Mouse (Mus musculus) heart, postnatal 0 days (tissue): Measurements from ENCODE around the gene Lrrc8b.

Experiments used
- CTCF ChIP-seq: IDR thresholded peaks from 2 replicates; pipeline ENCODE4 v1.5.1; 2016; ENCODE audit warnings: antibody characterized with exemption, control low read depth, low read depth
- EP300 ChIP-seq: IDR thresholded peaks from 2 replicates; pipeline ENCODE4 v1.6.1; 2016; ENCODE audit warnings: antibody characterized with exemption, low read depth

DNA sequence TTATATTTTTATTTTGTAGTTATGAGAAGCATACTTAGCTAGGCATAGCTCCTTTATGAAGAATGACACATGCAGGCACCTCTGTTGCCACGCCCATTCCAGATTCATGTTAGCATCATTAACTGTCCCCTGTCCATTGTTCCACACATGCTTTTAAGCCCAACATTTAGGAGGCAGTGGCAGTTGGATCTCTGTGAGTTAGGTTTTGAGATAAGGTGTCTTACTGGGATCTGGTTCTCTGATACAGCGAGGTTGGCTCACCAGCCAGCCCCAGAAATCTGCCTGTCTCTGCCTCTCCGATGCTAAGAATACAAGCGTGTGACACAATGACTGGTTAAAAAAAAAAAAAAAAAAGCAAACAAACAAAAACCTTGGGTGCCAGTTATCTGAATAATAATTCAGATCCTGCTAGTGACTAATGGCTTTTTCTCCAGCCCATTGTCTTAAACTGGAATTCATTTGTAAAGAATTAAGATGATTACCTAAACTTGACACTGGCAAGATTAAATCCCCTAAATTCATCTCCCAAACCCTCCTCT lies 110.6 kb downstream of the Lrrc8b start:
- TF ChIP-seq CTCF (no peak), EP300 (no peak)
